Mouse (Mus musculus) CH12F3 (cell line): Measurements from ENCODE around the gene Mmgt1.

Experiments
- in situ Hi-C: fragments of 300-500 bp; cut with MboI; formaldehyde crosslinking; loops from 2 replicates; pipeline ENCODE4 v1.14.3; 2020; ENCODE audit warnings: low sequenced_read_pairs

Gene Mmgt1

DNA sequence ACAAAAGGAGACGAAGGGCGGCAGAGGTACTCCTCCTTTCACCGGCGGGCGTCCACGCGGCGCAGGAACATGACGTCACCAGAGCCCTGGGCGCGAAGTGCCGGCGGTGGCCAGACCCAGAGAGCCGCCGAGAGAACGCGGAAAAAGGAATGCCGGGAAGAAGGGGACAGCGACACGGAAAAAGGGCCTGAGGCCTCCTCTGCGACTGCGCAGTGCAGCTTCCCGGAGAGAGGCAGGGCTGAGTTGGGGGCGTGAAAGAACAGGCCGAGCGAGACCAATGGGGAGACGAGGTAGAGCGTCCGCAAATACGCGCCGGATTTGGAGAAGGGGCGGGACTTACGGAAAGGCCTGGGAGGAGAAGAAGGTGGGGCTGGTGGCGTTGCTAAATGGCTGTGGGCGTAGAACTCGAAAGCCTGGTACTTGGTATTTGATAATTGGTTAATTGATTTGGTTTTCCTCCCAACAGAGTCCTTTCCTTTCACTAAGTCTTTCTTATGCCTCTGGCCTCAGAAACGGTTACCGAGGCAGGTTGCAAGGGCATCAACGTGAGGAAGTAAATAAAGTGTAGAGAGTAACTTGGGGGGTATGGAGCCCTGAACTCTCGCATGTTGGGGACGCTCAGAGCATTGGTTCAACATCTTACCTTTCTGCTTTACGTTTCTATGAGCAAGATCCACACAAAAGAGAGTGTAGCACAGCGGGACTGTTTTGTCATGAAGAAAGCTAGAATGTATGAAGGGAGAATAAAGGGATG lies at the start of gene Mmgt1:
TSS of gene Mmgt1 (minus strand) at position 183 of the 754 bp plus-strand sequence.
- in situ Hi-C loops = no loop called here

- in situ Hi-C loops = no loop called here
These were observed 42.2 kb upstream of the Mmgt1 start for GRCm38 (mm10) chrX:56640066-56640465.

DNA sequence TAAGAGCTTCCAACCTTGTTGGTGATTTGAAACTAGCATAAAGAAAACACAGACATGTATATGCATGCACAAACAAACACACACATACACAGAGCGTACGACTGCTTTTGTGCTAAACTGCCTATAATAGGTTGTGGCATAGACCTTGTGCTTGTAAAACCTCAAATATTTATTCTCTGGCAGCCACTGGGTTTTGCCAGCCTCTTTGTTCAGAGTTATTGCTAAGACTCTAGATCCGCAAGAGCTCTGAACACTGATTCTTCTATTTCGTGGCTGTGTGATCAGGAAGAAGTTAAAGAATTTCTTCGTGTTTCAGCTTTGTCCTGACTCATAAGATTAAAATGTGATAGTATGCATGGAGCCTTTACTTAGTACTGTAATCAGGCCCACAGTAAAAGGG lies 38.3 kb upstream of the Mmgt1 start:
- in situ Hi-C loops = no loop called here

- in situ Hi-C loops = no loop called here
These were observed 17.4 kb upstream of the Mmgt1 start for GRCm38 (mm10) chrX:56615236-56615635.

DNA sequence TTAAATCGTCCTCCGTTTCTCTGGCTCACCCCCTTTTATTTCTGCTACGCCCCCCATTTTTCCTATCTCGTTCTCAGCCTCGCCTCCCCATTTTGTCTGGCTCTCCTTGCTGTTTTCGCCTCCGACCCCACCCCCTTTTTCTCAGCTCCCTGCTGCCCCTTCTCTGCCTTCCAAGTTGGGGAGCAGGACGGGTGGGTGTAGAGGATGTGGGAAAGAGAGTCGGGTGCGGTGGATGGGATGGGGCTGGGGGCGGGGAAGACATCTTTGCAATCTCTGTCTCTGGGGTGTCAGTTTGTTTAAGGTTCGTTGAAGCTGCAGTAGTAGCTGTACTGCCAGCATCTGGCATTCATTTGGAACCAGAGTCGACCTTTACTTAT lies 12.4 kb upstream of the Mmgt1 start:
- in situ Hi-C loops = no loop called here

DNA sequence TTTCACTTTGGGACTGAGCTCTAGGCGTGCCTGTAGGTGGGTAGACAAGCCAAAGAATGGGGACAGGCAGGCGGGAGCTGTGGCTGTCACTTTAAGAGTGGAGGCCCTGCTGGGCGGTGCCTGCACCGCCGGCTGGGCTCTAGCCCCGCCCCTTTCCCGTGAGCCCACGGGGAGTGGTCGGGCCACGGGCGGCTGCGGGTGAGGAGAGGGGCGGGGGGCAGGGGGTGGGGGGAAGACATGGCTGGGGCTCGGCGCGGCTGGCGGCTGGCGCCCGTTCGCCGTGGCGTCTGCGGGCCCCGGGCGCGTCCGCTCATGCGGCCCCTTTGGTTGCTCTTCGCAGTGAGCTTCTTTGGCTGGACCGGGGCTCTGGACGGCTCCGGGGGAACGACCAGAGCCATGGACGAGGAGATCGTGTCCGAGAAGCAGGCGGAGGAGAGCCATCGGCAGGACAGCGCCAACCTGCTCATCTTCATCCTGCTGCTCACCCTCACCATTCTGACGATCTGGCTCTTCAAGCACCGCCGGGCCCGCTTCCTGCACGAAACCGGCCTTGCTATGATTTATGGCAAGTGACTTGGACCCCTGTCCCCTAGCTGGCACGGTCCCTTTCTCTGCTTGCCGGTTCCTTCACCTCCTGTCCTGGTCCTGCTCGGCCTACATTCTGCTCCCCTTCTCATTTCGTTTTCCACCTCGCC lies 11.9 kb upstream of the Mmgt1 start, which contains the start of gene Slc9a6:
TSS of gene Slc9a6 (plus strand) at position 135 of the 695 bp plus-strand sequence.
- in situ Hi-C loops = no loop called here

- in situ Hi-C loops = no loop called here
These were observed 11.4 kb upstream of the Mmgt1 start for GRCm38 (mm10) chrX:56609285-56609622.

DNA sequence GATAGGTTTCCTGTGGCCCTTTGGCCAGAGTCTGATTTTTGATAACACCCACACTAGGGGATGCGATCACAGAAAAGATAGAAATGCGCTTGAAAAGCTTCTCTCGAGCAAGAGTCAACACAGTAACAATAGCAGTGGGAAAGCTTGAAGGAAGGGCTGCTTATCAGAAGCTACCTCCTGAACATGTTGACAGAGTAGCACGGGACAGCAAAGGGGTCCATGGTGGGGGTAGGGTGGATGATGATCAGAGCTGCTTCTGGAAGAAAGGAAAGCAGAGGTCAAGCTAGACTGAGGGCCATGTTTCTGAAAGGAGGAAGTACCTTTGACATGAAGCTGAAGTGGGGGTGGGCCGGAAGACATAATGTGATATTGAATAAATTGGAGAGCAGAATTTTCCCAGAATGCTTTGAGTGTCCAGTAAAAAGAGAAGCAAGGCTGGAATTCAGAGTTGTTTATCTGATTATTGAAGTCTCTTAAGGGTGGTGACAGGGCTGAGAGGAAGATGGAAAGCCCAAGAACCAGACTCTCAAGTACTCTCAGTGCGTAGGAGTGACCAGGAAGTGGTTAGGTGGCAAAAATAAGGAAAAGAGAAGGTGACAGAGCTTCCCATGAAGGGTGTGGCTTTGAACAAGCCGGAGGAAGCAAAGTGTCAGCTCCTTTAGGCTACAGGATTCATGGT lies 9.3 kb upstream of the Mmgt1 start:
- in situ Hi-C loops = no loop called here

GRCm38 (mm10) chrX:56606536-56606935 lies 8.7 kb upstream of the Mmgt1 start:
- in situ Hi-C loops = no loop called here

DNA sequence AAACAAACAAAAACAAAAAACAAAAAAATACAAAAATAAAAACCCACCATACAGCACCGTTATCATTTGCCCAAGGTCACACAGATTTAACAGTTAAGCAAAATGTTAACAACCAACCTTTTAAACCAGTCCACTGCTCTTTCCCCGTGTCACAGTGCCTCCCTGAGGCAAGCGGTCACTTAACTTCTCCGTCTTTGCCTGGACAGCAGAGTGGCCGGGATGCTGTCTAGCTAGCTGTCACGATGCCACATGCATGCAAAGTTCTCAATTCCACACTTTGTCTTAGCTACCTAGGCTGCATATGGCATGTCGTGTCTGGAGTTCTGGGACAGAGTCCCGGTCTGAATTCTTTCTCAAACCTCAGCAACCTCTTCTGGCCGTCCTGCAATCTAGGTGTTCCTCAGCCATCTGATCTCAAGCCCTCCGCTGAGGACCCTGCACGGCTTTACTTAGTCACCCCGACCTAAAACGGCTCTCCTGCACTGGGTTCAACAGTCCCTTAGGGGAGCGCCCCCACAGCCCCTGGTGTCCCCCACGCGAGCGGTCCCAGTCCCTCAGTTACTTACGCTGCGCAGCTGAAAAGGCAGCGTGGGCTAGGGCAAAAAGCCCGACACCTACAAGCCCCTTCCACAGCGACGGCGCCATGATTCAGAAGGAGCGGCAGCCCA lies 516 bp downstream of the Mmgt1 start:
- in situ Hi-C loops = no loop called here

DNA sequence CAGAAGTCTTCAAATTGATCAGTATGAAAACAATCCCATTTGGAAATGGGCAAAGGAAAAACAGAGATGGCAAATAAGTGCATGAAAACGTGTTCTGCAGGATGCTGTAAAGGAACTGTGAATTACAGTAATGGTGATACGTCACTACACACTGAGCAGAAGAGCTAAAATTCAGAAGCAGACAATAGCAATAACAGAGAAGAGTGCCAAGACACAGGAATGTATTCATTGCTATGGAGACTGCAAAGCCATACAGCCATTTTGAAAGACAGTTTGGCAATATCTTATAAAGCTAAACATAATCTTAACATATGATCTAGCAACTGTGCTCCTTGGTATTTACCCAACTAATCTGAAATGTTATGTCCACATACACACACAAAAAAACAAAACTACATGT lies 19.7 kb downstream of the Mmgt1 start:
- in situ Hi-C loops = no loop called here

- in situ Hi-C loops = no loop called here
These were observed 25.4 kb downstream of the Mmgt1 start for GRCm38 (mm10) chrX:56572465-56572864.

GRCm38 (mm10) chrX:56553584-56553983 lies 44.3 kb downstream of the Mmgt1 start:
- in situ Hi-C loops = no loop called here

DNA sequence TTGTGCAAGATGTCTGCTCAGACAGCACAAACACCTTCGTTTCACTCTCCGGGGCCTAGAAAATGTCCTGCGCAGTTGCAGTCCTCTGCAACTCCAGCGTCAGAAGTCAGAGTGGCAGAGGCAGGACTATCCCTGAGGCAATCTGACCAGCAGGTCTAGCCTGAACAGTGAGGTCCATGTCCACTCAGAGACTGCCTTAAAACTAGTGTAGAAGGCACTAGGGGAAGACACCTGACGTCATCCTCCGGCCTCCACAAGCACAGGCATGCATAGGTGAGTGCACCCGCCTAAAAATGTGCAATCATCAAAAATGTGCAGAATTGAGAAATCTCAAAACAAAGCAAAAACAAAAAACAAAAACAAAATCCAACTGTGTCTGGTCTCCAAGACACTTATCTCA lies 48.4 kb downstream of the Mmgt1 start, which contains the start of gene Gm648:
TSS of gene Gm648 (minus strand) at position 101 of the 400 bp plus-strand sequence.
- in situ Hi-C loops = loop anchor here (25.0 kb wide), 1 partner anchor 213 kb away; no protein-coding TSS in a partner anchor

DNA sequence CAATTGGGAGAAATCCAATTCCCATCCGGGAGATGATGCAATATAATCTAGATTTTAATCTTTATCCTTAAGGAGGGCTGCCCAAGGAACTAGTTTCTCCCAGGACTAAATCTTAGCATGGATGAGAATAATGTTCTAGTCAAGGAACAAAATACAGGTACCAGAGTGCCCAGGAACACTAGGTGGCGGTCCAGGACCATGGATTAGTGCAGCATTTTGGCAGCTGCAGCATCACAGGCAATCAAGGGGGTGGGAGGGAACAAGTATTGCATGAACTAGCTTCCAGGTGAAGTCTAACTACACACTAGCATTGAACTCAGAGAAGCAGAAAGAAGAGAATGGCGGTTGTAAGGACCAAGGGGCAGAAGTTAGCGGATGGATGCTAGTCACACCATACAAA lies 60.7 kb downstream of the Mmgt1 start:
- in situ Hi-C loops = loop anchor here (25.0 kb wide), 1 partner anchor 225 kb away; no protein-coding TSS in a partner anchor
